Mouse (Mus musculus) liver, embryonic 15.5 days (tissue): ENCODE measurements around the gene Gm49416. TPM values are rescaled to one million over a fixed set of nuclear protein-coding genes. Genes with fewer than 3 reads are reported as not detected.

ENCODE experiments used
- ATAC-seq: fragments of 200-750 bp; cut with Nextera tagmentation; 2 replicates; pipeline ENCODE4 v1.8.0; 2017; ENCODE audit warnings: moderate number of reproducible peaks, mild to moderate bottlenecking, moderate library complexity; ENCODE audit not compliant: insufficient read depth
- H3K27ac ChIP-seq: fragments of 300-500 bp; sonication (generic); replicated peaks from 2 replicates; pipeline ENCODE4 v1.5.1; 2015; ENCODE audit warnings: mild to moderate bottlenecking, inconsistent platforms
- H3K27me3 ChIP-seq: fragments of 300-500 bp; sonication (generic); 2 replicates; pipeline ENCODE4 v1.6.1; 2015; ENCODE audit warnings: mild to moderate bottlenecking, inconsistent platforms
- H3K36me3 ChIP-seq: fragments of 300-500 bp; sonication (generic); replicated peaks from 2 replicates; pipeline ENCODE4 v1.6.1; 2015; ENCODE audit warnings: moderate library complexity, mild to moderate bottlenecking, inconsistent platforms
- H3K4me1 ChIP-seq: fragments of 300-500 bp; sonication (generic); replicated peaks from 2 replicates; pipeline ENCODE4 v1.6.1; 2015; ENCODE audit warnings: inconsistent platforms
- H3K4me2 ChIP-seq: fragments of 300-500 bp; sonication (generic); 2 replicates; pipeline ENCODE4 v1.6.1; 2015; ENCODE audit warnings: moderate library complexity, mild to moderate bottlenecking, inconsistent platforms
- H3K4me3 ChIP-seq: fragments of 300-500 bp; sonication (generic); replicated peaks from 2 replicates; pipeline ENCODE4 v1.5.1; 2015; ENCODE audit warnings: mild to moderate bottlenecking, inconsistent platforms
- H3K9ac ChIP-seq: fragments of 300-500 bp; sonication (generic); 2 replicates; pipeline ENCODE4 v1.6.1; 2015; ENCODE audit warnings: moderate library complexity, mild to moderate bottlenecking, inconsistent platforms
- H3K9me3 ChIP-seq: fragments of 300-500 bp; sonication (generic); replicated peaks from 2 replicates; pipeline ENCODE4 v1.6.1; 2016; ENCODE audit warnings: inconsistent platforms
- WGBS: fragments of 180-500 bp; shearing (Covaris S2); methylation state at CpG from one replicate; pipeline ENCODE4 v1.1.7; 2015; ENCODE audit warnings: mixed read lengths; ENCODE audit not compliant: insufficient replicate concordance; 5-methylcytosine and 5-hydroxymethylcytosine counted together
- microRNA-seq: library from miRNA; unstranded; fragments of <30 nt; microRNA quantifications from one replicate; pipeline ENCODE4, GENCODE M21; 2016
- polyA plus RNA-seq: library from polyadenylated mRNA; unstranded; fragments of >200 nt; fragmentation: Nextera tagmentation; extraction: Ambion mirVana; gene quantifications from 2 replicates; pipeline ENCODE4 v1.2.1, GENCODE M21; 2015

Gm49416 gene
- polyA plus RNA-seq, 1 experiment from 2014 or later: 0.29 TPM

DNA sequence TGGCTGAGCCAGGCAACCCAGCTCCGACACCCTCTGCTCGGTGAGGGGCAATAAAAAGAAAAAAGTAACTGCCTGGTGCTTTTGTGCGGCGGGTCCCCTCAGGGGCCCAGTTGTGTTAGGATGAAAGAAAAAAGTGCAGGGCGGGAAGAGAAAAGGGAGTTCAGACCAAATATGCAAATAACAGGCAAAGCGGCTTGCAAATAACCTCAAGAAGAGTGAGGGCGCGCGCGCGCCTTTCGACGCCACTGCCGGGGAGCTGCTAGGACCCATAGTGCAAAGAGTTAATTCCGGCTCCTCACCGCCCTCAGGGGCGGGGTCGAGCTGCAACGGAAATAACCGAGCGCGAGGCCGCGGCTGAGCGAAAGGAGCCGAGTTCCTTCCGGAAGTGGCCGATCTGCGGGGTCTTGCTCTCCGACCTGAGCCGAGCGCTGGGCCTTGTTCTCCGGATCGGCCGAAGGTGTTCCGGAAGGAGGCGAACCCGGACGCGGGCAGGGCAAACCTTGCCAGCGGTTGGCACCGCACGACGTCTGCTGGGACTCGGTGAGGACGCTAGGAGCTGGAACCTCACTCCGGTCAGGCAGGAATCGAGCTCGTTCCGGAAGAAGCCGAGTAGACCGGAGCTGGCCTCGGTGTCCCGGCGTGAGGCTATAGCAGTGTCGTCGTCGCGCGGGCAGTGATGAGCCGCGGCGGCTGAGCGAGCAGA, 52.9 kb downstream of the Gm49416 start, which contains the start of gene Mta2:
Gene Mta2, plus strand, starts transcription at position 361 of the 703 bp plus-strand sequence.
- peak; percentile 90 for ATAC-seq
- Histone ChIP-seq H3K4me2 (peak within 1 kb of the TSS; percentile 85), H3K4me1 (peaks cover 66% of the 10 kb centered on the region), H3K9me3 (no peaks in the 10 kb centered on the region), H3K9ac (peak within 1 kb of the TSS; percentile 97), H3K27me3 (no peaks in the 10 kb centered on the region), H3K27ac (peak within 1 kb of the TSS; percentile 97), H3K36me3 (peaks cover 63% of the 10 kb centered on the region), H3K4me3 (peak within 1 kb of the TSS; percentile 81)
- WGBS: under 1% methylated on average over 64 of the region's 64 CpGs

DNA sequence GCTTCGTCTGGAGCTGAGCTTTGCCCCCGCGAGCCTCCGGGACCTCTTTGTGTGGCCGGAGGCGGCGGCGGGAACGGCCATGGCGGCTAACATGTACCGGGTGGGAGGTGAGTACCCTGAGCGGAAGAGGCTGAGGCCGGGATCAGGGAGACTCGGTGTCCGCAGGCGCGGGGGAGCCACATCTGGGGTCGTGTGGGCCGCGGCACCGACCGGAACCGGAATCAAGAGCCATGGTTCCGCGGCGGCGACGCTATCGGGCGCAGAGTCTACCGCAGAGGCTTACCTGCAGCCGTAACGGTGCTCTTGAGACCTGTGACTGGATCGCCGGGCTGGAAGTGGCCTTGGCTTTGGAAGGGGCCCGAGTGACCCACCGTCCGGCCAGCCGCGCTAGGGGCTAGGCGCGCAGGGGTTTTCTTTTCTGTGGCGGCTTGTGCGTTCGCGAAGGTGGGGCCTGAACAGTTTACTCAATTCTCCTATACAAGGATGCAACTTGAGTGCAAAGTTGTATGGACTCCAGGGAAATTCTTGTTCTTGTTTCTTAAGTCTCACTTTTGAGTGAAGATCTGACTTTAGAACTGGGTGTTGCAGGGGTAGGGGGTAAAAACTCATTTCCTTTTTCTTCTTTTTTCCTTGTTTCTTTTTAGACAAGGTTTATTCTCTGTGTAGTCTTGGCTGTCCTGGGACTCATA, 53.7 kb downstream of the Gm49416 start:
- H3K27ac ChIP-seq: peak overlapping the region; percentile 97
- peaks cover 73% of the 10 kb centered on the region for H3K4me1 ChIP-seq
- peak overlapping the region; percentile 85 for H3K4me2 ChIP-seq
- peaks cover 63% of the 10 kb centered on the region for H3K36me3 ChIP-seq
- H3K27me3 ChIP-seq: no peaks in the 10 kb centered on the region
- H3K9ac ChIP-seq: peak overlapping the region; percentile 97
- under 1% methylated on average over 46 of the region's 46 CpGs for WGBS
- peak; percentile 36 for ATAC-seq
- peak overlapping the region; percentile 81 for H3K4me3 ChIP-seq
- H3K9me3 ChIP-seq: no peaks in the 10 kb centered on the region

DNA sequence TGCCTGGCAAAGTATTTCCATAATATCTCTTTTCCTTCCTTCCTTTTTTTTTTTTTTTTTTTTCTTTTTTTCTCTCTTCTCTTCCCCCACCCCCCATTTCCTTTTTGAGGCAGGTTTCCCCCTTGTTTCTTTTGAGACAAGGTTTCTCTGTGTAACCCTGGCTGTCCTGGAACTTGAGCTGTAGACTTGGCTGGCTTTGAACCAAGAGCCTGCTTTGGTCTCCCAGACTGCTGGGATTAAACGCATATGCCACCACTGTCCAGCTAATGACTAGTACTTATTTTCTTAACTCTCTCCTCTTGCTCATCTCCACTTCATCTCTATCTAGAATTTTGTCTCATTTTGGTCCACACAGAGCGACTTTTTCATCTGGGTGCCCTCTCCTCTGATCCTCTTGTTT, 54.3 kb downstream of the Gm49416 start:
- Histone ChIP-seq H3K4me2 (peak overlapping the region; percentile 85), H3K27me3 (no peaks in the 10 kb centered on the region), H3K9ac (peak overlapping the region; percentile 97), H3K9me3 (no peaks in the 10 kb centered on the region), H3K27ac (peak overlapping the region; percentile 97), H3K36me3 (peaks cover 65% of the 10 kb centered on the region), H3K4me3 (peak overlapping the region; percentile 81), H3K4me1 (peaks cover 79% of the 10 kb centered on the region)
- ATAC-seq: no peak
- WGBS: 28% methylated on average over 2 of the region's 2 CpGs

DNA sequence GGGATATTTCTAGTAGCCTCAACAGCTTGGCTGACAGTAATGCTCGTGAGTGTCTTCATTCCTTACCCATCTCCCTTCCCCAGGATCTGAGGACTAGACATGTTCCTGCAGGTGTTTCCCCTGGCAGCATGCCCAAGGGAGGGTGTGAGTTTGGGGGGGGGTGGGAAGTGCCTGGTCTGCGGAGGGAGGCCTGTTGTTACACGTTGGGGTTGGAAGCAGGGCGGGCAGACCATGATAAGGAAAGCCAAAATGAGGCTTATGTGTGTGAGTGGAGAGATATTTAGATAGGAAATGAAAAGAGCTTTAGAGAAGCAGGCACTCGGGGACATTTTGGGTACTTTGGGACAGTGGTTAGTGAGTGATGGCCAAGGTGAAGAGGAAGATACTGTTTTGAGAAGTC, 55.3 kb downstream of the Gm49416 start:
- H3K27ac ChIP-seq: peak overlapping the region; percentile 97
- H3K9ac ChIP-seq: peak overlapping the region; percentile 97
- H3K27me3 ChIP-seq: no peaks in the 10 kb centered on the region
- ATAC-seq: peak; percentile 23; the same call in 1 of the 2 replicates
- no peaks in the 10 kb centered on the region for H3K9me3 ChIP-seq
- peaks cover 66% of the 10 kb centered on the region for H3K36me3 ChIP-seq
- H3K4me2 ChIP-seq: peak overlapping the region; percentile 85
- peak overlapping the region; percentile 81 for H3K4me3 ChIP-seq
- peaks cover 73% of the 10 kb centered on the region for H3K4me1 ChIP-seq
- WGBS: 10% methylated on average over 5 of the region's 5 CpGs

DNA sequence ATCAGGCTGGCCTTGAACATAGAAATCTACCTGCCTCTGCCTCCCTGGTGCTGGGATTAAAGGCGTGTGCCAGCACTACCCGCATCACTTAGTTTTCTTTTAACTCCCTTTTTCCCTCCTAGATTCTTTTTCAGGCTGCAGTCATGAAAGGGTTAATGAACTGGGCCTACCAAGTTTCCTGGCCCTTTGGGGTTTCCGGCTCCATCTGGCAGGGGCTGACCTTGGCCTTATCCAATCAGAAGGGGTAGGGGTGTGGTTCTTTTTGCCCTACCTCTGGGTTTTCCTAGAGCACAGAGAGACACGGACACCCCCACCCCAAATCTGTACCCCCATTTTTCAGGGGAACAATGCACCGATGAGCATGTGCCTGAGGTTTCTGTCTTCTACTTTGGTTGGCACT, 56.0 kb downstream of the Gm49416 start:
- Histone ChIP-seq H3K36me3 (peaks cover 66% of the 10 kb centered on the region), H3K4me3 (peak overlapping the region; percentile 81)

More for the DNA sequence above, 56.0 kb downstream of the Gm49416 start:
- no peaks in the 10 kb centered on the region for H3K27me3 ChIP-seq
- H3K4me1 ChIP-seq: peaks cover 71% of the 10 kb centered on the region
- H3K4me2 ChIP-seq: peak overlapping the region; percentile 85
- no peak overlapping the region; the same call in 1 of the 2 replicates for H3K9ac ChIP-seq
- no peaks in the 10 kb centered on the region for H3K9me3 ChIP-seq
- WGBS: 10% methylated on average over 5 of the region's 5 CpGs
- no peak for ATAC-seq
- H3K27ac ChIP-seq: peak overlapping the region; percentile 97

Small RNAs within 50 kb of the gene (microRNA-seq; reads per million reads assigned to microRNA genes)
- gene Mir5136: not detected

Other genes with a start within 250 kb of the Gm49416 start
- 0.02 TPM in 1 of 2 replicates, not detected in the other for gene Chrm1, start 225.1 kb upstream of the Gm49416 start, polyA plus RNA-seq
- gene Slc3a2, start 165.6 kb upstream of the Gm49416 start, polyA plus RNA-seq: 124 and 132 TPM in 2 replicates
- gene Wdr74, start 153.1 kb upstream of the Gm49416 start, polyA plus RNA-seq: 48.8 and 53.0 TPM in 2 replicates
- gene 1700092M07Rik, start 148.2 kb upstream of the Gm49416 start, polyA plus RNA-seq: 0.43 and 0.62 TPM in 2 replicates
- gene Stx5a, start 147.5 kb upstream of the Gm49416 start, polyA plus RNA-seq: 53.5 and 53.8 TPM in 2 replicates
- 81.2 and 91.6 TPM in 2 replicates for gene Nxf1, start 131.9 kb upstream of the Gm49416 start, polyA plus RNA-seq
- gene Tmem223, start 117.9 kb upstream of the Gm49416 start, polyA plus RNA-seq: 53.8 and 57.3 TPM in 2 replicates
- gene Tmem179b, start 114.5 kb upstream of the Gm49416 start, polyA plus RNA-seq: 90.5 and 96.9 TPM in 2 replicates
- 13.2 and 15.4 TPM in 2 replicates for gene Taf6l, start 102.5 kb upstream of the Gm49416 start, polyA plus RNA-seq
- gene Polr2g, start 90.3 kb upstream of the Gm49416 start, polyA plus RNA-seq: 55.5 and 65.7 TPM in 2 replicates
- gene Zbtb3, start 86.4 kb upstream of the Gm49416 start, polyA plus RNA-seq: 1.2 and 1.3 TPM in 2 replicates
- 22.4 and 22.5 TPM in 2 replicates for gene Ttc9c, start 69.6 kb upstream of the Gm49416 start, polyA plus RNA-seq
- gene Hnrnpul2, start 68.9 kb upstream of the Gm49416 start, polyA plus RNA-seq: 2.2 and 2.6 TPM in 2 replicates
- not detected in 2 replicates for gene AC129217.1, start 59.2 kb upstream of the Gm49416 start, polyA plus RNA-seq
- gene Bscl2, start 51.5 kb upstream of the Gm49416 start, polyA plus RNA-seq: 29.8 and 33.1 TPM in 2 replicates
- gene Gng3, start 49.7 kb upstream of the Gm49416 start, polyA plus RNA-seq: 0.43 and 0.50 TPM in 2 replicates
- 0.15 TPM in 2 replicates for gene Lrrn4cl, start 38.2 kb upstream of the Gm49416 start, polyA plus RNA-seq
- 90.4 and 96.5 TPM in 2 replicates for gene Ubxn1, start 17.4 kb upstream of the Gm49416 start, polyA plus RNA-seq
- gene Uqcc3, start 8.0 kb upstream of the Gm49416 start, polyA plus RNA-seq: 29.6 and 29.8 TPM in 2 replicates
- gene Lbhd1, start 5.2 kb upstream of the Gm49416 start, polyA plus RNA-seq: 22.5 and 42.9 TPM in 2 replicates
- not detected in 2 replicates for gene Gm49403, start 5.0 kb upstream of the Gm49416 start, polyA plus RNA-seq
- gene 1810009A15Rik, start 73 bp upstream of the Gm49416 start, polyA plus RNA-seq: 46.8 and 49.0 TPM in 2 replicates
- gene Ints5, start 4.1 kb downstream of the Gm49416 start, polyA plus RNA-seq: 21.6 and 26.2 TPM in 2 replicates
- gene Ganab, start 9.1 kb downstream of the Gm49416 start, polyA plus RNA-seq: 44.8 and 49.6 TPM in 2 replicates
- gene B3gat3, start 31.4 kb downstream of the Gm49416 start, polyA plus RNA-seq: 20.6 and 25.8 TPM in 2 replicates
- 2.8 TPM in 2 replicates for gene Rom1, start 40.4 kb downstream of the Gm49416 start, polyA plus RNA-seq
- 13.1 and 14.6 TPM in 2 replicates for gene Eml3, start 40.6 kb downstream of the Gm49416 start, polyA plus RNA-seq
- gene Mta2, start 52.9 kb downstream of the Gm49416 start, polyA plus RNA-seq: 79.0 and 85.9 TPM in 2 replicates
- 13.7 and 14.6 TPM in 2 replicates for gene Tut1, start 64.9 kb downstream of the Gm49416 start, polyA plus RNA-seq
- gene Eef1g, start 78.1 kb downstream of the Gm49416 start, polyA plus RNA-seq: 177 and 180 TPM in 2 replicates
- 2.5 and 3.0 TPM in 2 replicates for gene Ahnak, start 100.4 kb downstream of the Gm49416 start, polyA plus RNA-seq
- gene Scgb1a1, start 199.0 kb downstream of the Gm49416 start, polyA plus RNA-seq: not detected in 2 replicates
- 6.7 and 7.9 TPM in 2 replicates for gene Asrgl1, start 246.7 kb downstream of the Gm49416 start, polyA plus RNA-seq